Mouse (Mus musculus) layer of hippocampus, adult 11-12 months (tissue): ENCODE results near the gene Sost.

Source experiments
- DNase-seq: peaks from one replicate; pipeline ENCODE4 v3.0.0; 2022; ENCODE audit warnings: low spot score

Gene Sost

DNA sequence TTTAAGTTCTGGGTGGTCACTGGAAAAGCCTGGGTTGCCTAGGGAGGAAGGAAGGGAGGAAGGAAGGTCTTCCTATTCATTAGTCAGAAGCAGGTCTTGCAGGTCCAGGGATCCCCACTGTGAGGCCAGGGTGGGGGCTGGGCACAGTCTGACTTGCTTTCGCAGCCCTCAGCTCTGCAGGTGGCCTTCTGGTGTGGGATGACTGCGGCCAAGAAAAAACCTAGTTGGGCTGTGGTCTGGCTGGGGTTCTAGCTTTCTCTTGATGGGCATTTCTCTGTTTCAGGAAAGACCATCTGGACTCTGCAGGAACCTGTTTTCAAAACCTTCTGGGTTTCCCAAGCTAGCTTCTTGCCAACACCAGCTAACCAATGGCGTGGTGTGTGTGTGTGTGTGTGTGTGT, 23.8 kb downstream of the Sost start:
- DNase-seq, result no peak

DNA sequence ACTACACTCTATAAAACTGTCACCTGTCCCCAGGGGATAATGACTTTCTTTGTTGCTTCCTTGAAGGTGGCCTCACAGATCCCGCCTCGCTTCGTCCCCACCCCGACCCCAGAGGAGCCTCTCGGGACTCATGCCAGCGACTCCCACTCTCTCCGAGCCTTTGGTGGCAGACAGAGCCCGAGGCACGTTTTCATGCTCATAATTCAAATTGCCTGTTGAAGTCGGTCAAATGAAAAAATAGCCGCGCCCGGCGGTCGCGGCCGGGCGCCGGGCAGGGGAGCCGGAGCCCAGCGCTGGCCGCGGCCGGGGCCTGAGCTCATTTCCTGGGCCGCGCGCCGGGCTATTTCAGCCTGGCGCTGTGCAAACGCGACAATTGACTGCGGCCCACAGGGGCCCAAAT, 29.7 kb downstream of the Sost start:
- no peak for DNase-seq

DNA sequence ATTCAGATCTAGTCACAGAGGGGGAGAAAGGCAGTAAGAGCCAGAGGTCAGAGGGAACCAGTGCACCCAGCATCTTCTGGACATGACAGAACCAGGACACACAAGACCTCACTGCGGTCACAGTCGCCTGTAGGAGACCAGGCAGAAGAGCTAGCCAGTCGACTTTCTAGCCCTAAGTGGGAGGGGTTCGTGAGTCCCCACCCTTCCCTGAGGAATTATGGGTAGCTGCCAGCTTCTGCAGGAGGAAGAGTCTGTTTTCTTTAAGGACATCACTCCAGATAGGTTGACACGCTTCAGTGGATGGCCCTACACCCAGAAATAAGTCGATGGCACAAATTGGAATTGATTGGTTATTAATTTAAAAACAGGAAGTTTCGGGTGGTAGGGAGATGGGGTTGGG, 30.4 kb downstream of the Sost start:
- DNase-seq, result no peak

DNA sequence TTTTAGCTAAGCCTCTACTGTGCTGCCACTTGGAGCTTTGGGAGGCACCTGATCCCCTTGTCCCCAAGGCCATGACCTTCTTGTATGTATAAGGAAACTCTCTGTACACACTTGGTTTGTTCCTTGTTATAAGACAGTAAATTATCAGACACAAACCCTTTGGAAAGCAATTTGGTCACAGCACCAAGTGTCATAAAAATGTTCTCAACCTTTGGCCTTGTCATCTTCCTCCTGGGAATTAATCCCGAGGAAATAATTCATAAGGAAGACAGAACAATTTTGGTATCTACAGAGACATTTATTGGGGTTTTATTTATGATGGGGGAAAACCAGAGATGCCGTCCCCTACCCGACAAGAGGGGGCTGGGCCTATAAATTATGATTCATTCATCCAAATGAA, 31.1 kb downstream of the Sost start:
- DNase-seq, result no peak

DNA sequence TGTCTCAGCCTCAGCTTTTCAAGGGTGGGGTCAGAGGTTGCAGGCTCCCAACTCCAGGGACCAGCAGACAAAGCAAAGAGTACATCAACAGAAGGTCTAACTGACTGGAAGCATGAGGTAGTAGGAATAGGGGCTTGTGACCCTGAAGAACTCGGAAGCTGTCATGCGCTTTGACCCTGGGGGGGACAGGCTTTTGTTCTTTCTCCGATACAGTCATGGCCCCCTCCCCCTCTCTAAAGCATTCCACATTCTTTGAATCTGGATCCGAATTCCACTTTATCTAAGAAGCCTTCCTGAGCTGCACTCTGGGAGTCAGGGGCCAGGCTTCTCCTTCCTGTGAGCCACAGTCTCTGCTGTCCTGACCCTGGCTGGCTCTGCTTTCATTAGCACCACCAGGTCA, 34.8 kb downstream of the Sost start:
- no peak for DNase-seq

DNA sequence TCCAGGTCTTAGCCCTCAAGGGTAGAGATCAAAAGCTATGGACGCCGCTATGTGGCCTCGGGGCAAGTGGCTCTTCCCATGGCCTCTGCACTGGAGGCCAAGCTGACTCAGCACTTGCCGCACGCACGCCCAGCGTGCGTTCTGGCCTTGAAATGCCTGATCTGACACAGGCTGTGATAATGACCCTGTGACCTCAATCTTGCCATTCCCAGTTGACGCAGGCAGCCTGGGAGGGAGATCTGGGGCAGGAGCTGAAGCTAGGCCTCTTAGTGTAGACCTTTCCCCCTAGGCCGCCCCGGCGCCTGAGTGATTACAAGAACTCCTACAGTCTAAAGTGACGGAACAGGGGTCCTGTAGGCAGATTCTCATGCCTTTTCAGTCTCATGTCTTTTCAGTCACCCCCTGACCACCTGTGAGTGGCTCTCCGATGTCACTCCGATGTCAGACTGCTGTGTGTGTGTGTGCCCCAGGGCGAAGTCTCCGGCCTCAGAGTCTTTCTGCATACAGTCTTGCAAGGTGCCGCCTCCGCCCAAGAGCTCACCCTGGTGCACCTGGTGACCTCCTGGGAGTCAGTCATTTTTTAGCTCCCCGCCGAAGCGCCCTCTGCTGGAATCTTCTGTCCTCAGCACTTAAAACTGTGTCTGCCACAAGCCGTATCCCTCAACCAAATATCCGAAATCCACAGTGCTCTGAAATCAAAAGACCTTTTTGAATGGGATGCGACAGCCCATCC, 38.6 kb downstream of the Sost start:
- DNase-seq, result no peak

DNA sequence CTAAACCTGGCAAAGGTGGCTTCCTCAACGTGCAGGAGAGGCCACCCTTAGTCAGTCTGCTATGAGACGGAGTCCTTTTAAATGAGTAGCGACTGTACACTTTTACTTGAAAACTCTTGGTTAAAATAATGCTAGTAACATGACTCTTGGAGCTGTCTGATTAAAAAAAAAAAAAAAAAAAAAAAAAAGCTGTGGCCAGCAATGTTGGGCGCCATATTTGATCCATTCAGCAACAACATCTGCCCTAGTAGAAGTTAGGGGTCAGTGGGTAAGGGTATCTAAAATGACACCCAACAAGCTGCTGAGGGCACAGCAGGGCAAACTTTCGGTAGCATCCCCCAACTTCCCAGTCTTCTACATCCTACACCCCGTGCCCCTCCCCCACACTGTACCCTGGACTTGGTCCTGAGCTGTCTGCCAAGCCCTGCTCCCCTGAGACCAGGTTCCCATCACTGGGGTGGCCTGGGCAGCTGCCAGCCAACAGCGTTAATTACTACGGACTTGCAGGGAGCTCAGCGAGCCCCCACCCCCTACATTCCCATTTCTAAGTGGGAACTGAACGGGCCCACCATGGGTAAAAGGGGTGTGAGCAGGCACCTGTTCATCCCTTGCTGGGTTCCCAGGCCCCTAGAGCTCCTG, 39.7 kb downstream of the Sost start:
- no peak for DNase-seq

DNA sequence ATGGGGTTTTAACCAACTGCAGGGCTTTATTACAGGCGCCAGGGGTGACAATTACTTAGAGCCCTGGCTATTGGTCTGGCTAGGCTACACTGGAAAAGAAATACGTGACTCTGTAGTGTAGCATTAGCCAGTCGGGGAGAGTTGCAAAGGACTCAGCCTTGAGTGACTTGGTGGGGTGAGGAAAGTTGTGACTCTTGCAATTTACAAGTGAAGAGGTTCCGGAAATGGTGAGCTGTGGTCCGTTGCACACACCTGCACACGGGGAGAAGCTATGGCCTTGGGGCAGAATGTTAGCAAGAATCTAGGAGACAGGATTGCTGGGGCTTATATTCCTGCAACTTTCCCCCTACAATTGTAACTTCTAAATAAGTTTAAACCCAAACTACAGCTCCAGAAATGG, 41.2 kb downstream of the Sost start:
- no peak for DNase-seq

DNA sequence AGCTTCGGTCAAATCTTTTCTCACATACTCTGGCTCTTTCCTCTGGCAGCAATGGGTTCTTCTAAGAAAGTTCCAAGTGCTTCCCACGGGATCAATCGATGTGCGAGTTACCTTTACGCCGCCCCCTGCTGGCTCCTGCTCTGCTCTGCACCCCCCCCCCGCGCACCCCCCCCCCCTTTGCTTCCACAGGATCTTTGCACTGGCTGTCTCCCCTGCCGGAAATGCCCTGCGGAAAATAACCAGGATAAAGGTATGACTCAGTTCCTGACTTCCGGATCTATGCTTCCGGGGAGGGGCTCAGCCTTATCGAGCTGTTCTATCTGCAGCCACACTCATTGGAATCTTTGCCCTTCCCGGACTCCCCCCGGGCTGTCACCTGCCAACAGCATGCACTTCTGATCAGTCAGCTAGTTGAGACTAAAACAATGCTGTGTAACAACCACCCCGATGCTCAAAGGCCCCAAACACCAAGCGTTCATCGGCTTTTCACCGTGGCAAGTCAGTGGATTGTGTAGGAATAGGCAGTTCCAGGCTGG, 42.3 kb downstream of the Sost start:
- DNase-seq, result no peak

DNA sequence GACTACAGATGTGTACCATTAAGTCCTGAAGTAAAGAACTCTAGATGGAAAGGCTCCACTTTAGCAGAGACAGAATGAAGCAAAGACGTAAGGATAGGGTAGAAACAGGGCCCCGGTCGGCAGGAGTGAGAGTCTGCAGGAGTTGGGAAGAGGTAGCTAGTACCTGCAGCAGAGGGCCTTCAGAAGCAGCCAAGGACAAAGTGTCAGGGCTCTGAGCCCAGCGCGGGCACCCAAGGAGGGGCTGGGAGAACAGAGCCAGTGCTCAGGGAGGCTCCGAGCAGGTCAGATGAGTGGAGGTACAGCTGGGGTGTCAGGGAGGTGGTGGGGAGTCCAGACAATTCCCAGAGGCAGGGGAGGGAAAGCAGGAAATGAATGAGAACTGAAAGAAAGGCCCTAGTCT, 42.8 kb downstream of the Sost start:
- DNase-seq, result no peak

DNA sequence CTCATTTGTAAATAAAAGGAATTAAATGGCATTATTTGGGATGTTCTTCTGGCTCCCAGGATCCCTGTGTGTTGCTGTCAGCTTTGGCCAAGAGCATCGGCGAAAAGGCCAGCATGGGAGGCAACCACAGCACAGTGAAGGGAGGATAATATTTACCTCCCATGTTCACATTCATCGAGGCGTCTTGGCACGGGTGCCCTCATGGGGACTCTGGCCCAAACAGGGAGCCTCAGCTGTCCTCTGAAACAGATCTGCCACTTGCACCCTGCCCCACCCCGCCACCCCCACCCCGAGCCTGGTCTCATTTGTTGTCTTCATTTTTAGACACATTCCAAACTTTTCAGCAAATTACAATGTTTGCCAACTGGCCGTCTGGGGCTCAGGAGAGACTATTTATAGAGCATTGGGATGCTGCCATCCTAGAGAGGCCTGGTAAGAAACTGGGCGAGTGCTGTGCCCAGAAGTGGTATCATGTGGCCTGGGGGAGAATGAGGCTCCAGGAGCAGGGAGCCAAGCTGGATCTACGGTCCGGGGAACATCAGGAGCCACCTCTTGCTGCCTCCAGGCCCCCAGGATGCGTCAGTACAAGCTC, 45.4 kb downstream of the Sost start:
- no peak for DNase-seq

DNA sequence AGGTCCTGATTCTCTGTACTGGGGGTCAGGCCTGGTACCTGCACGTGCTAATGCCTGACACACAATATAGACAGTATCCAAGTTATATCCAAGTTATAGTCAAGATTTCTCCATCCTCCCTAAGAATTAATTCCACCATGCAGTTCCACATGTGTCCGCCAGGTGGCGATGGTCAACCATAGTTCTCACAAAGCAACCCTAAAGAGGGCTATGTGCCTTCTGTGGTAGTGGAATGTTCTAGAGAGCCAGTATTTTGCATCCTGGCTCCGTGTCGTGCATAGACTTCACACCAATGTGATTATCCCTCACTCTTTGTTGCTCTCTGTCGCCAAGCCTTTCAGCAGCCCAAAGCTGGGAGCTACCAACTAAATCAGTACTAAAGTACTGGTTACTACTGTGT, 47.2 kb downstream of the Sost start:
- DNase-seq, result peak; percentile 89

DNA sequence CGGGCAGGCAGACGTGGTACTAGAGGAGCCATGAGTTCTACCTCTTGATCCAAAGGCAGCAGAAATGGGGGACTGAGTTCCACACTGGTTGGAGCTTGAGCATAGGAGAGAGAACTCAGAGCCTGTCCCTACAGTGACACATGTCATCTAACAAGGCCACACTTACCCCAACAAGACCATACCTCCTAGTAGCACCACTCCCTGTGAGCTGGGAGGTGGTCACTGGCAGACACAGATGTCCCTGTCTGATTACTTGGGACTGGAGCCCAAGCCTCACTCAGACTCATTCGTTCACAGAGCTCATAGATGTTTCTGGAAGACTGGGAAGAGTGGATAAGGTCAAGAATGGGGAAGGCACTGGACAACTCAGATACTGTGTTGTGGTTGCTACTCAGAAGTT, 48.2 kb downstream of the Sost start:
- DNase-seq, result no peak

DNA sequence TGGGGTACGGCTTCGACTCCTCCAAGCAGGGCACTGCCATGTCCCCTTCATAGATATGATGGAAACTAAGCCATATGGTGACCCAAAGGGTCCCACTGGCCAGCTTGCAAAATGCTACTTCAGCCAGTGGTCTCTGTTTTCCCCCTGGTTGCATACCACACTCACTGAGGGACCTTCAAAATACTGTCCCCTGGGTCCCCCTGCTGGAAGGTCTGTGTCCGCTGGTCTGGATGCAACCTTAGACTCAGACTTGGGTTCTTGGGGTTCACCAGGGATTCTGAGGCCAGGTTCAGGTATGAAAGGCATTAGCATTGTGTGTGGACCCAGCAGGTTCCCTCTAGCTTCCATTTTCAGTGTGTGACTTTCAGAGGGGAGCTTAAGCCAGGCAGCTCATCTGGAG, 50.0 kb downstream of the Sost start:
- DNase-seq, result no peak

DNA sequence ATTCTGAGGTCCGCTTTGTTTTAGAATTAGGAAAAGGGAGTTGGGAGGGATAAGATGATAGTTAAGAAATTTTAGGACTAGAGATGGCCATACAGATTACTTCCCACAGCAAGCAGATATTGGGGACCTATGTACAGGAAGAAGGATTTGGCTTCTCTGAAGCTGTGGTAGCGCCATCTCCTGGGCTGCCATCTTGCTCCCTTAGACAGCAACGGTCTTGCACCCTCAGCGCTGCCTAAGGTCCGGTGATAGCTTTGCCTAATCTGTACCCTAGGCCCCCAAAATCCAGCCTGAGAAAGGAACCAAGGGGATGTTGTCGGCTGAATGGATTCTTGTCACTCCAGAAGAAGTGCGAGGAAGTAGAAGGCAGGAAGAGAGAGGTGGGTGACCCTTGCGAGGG, 53.2 kb downstream of the Sost start:
- no peak for DNase-seq
